Mouse (Mus musculus): ENCODE data around the gene Ugt1a6a. TPM values are rescaled to one million over a fixed set of nuclear protein-coding genes. Genes with fewer than 3 reads are reported as not detected.

The Ugt1a6a gene
- polyA plus RNA-seq, 1 experiment from 2014 or later: 3.2 TPM

GRCm38 (mm10) chr1:88233421-88234247 is 99.0 kb downstream of the Ugt1a6a start:
- Histone ChIP-seq H3K36me3 (no peaks in the 10 kb centered on the region), H3K4me3 (no peak overlapping the region), H3K27ac (no peak overlapping the region), H3K4me2 (no peak overlapping the region), H3K9me3 (peaks cover 30% of the 10 kb centered on the region; the same call in 1 of the 2 replicates), H3K9ac (no peak overlapping the region), H3K27me3 (no peaks in the 10 kb centered on the region), H3K4me1 (no peaks in the 10 kb centered on the region)
- no peak for ATAC-seq (ENCODE audit: borderline replicate concordance, extremely low read depth, low FRiP score, low TSS enrichment)
- WGBS: 64% methylated on average over 14 of the region's 14 CpGs

GRCm38 (mm10) chr1:88234248-88234610 is 99.6 kb downstream of the Ugt1a6a start:
- Histone ChIP-seq H3K4me2 (no peak overlapping the region), H3K9me3 (peaks cover 35% of the 10 kb centered on the region; the same call in 1 of the 2 replicates), H3K36me3 (no peaks in the 10 kb centered on the region), H3K4me1 (no peaks in the 10 kb centered on the region), H3K4me3 (no peak overlapping the region), H3K27me3 (no peaks in the 10 kb centered on the region), H3K9ac (no peak overlapping the region), H3K27ac (no peak overlapping the region)
- 62% methylated on average over 4 of the region's 4 CpGs for WGBS
- ATAC-seq (ENCODE audit: borderline replicate concordance, extremely low read depth, low FRiP score, low TSS enrichment): no peak

- 42% methylated on average over 5 of the region's 5 CpGs for WGBS
- Histone ChIP-seq H3K27me3 (no peaks in the 10 kb centered on the region), H3K4me1 (no peaks in the 10 kb centered on the region), H3K4me3 (no peak overlapping the region), H3K36me3 (no peaks in the 10 kb centered on the region), H3K9ac (no peak overlapping the region), H3K4me2 (no peak overlapping the region), H3K27ac (no peak overlapping the region), H3K9me3 (peaks cover 33% of the 10 kb centered on the region; the same call in 1 of the 2 replicates)
- no peak for ATAC-seq (ENCODE audit: borderline replicate concordance, extremely low read depth, low FRiP score, low TSS enrichment)
Measured at GRCm38 (mm10) chr1:88234646-88235045, 100.0 kb downstream of the Ugt1a6a start.

- Histone ChIP-seq H3K27ac (no peak overlapping the region), H3K27me3 (no peaks in the 10 kb centered on the region), H3K4me1 (no peaks in the 10 kb centered on the region), H3K9ac (no peak overlapping the region), H3K9me3 (peaks cover 31% of the 10 kb centered on the region; the same call in 1 of the 2 replicates), H3K4me3 (no peak overlapping the region), H3K36me3 (no peaks in the 10 kb centered on the region), H3K4me2 (no peak overlapping the region)
- peak; percentile 4; the same call in 1 of the 2 replicates for ATAC-seq (ENCODE audit: borderline replicate concordance, extremely low read depth, low FRiP score, low TSS enrichment)
- WGBS: 58% methylated on average over 11 of the region's 11 CpGs
Measured at GRCm38 (mm10) chr1:88235046-88235893, 100.7 kb downstream of the Ugt1a6a start.

- no peaks in the 10 kb centered on the region for H3K27me3 ChIP-seq
- H3K4me1 ChIP-seq: no peaks in the 10 kb centered on the region
- H3K27ac ChIP-seq: no peak overlapping the region
- ATAC-seq (ENCODE audit: borderline replicate concordance, extremely low read depth, low FRiP score, low TSS enrichment): no peak
- H3K9me3 ChIP-seq: peaks cover 38% of the 10 kb centered on the region; the same call in 1 of the 2 replicates
- no peak overlapping the region for H3K4me2 ChIP-seq
- H3K4me3 ChIP-seq: no peak overlapping the region
- 59% methylated on average over 4 of the region's 4 CpGs for WGBS
- H3K9ac ChIP-seq: no peak overlapping the region
- no peaks in the 10 kb centered on the region for H3K36me3 ChIP-seq
Measured at GRCm38 (mm10) chr1:88235894-88236415, 101.3 kb downstream of the Ugt1a6a start.

GRCm38 (mm10) chr1:88237311-88237710 is 102.7 kb downstream of the Ugt1a6a start:
- H3K27ac ChIP-seq: no peak overlapping the region
- H3K9ac ChIP-seq: no peak overlapping the region
- WGBS: 69% methylated on average over 5 of the region's 5 CpGs
- no peak overlapping the region for H3K4me2 ChIP-seq
- no peaks in the 10 kb centered on the region for H3K4me1 ChIP-seq
- no peak for ATAC-seq (ENCODE audit: borderline replicate concordance, extremely low read depth, low FRiP score, low TSS enrichment)
- no peak overlapping the region for H3K4me3 ChIP-seq
- H3K27me3 ChIP-seq: no peaks in the 10 kb centered on the region
- H3K36me3 ChIP-seq: no peaks in the 10 kb centered on the region
- peaks cover 41% of the 10 kb centered on the region; the same call in 1 of the 2 replicates for H3K9me3 ChIP-seq

- no peak overlapping the region for H3K9ac ChIP-seq
- no peak overlapping the region for H3K27ac ChIP-seq
- no peak overlapping the region for H3K4me3 ChIP-seq
- 71% methylated on average over 6 of the region's 6 CpGs for WGBS
- no peaks in the 10 kb centered on the region for H3K4me1 ChIP-seq
- no peak overlapping the region for H3K4me2 ChIP-seq
- H3K36me3 ChIP-seq: no peaks in the 10 kb centered on the region
- no peaks in the 10 kb centered on the region for H3K27me3 ChIP-seq
- H3K9me3 ChIP-seq: peaks cover 38% of the 10 kb centered on the region; the same call in 1 of the 2 replicates
- 0 out of 2 replicates have a peak, but pooled peaks have one; percentile 6 for ATAC-seq (ENCODE audit: borderline replicate concordance, extremely low read depth, low FRiP score, low TSS enrichment)
Measured at GRCm38 (mm10) chr1:88238771-88239170, 104.2 kb downstream of the Ugt1a6a start.

GRCm38 (mm10) chr1:88240072-88240471 is 105.5 kb downstream of the Ugt1a6a start:
- Histone ChIP-seq H3K27me3 (no peaks in the 10 kb centered on the region), H3K36me3 (no peaks in the 10 kb centered on the region), H3K27ac (no peak overlapping the region), H3K4me3 (no peak overlapping the region), H3K4me2 (no peak overlapping the region), H3K4me1 (no peaks in the 10 kb centered on the region), H3K9ac (no peak overlapping the region), H3K9me3 (peaks cover 33% of the 10 kb centered on the region; the same call in 1 of the 2 replicates)
- 70% methylated on average over 5 of the region's 5 CpGs for whole genome bisulfite sequencing
- no peak for ATAC-seq (ENCODE audit: borderline replicate concordance, extremely low read depth, low FRiP score, low TSS enrichment)

- Histone ChIP-seq H3K9ac (no peak overlapping the region), H3K36me3 (no peaks in the 10 kb centered on the region), H3K4me3 (no peak overlapping the region), H3K4me1 (no peaks in the 10 kb centered on the region), H3K27me3 (no peaks in the 10 kb centered on the region), H3K27ac (no peak overlapping the region), H3K4me2 (no peak overlapping the region), H3K9me3 (peaks cover 30% of the 10 kb centered on the region; the same call in 1 of the 2 replicates)
- WGBS: 64% methylated on average over 4 of the region's 4 CpGs
- ATAC-seq (ENCODE audit: borderline replicate concordance, extremely low read depth, low FRiP score, low TSS enrichment): peak; percentile 8; the same call in 1 of the 2 replicates
Measured at GRCm38 (mm10) chr1:88240579-88240978, 106.0 kb downstream of the Ugt1a6a start.

- WGBS: 59% methylated on average over 5 of the region's 5 CpGs
- H3K27me3 ChIP-seq: no peaks in the 10 kb centered on the region
- peaks cover 22% of the 10 kb centered on the region; the same call in 1 of the 2 replicates for H3K9me3 ChIP-seq
- H3K36me3 ChIP-seq: no peaks in the 10 kb centered on the region
- H3K27ac ChIP-seq: no peak overlapping the region
- H3K4me3 ChIP-seq: no peak overlapping the region
- no peaks in the 10 kb centered on the region for H3K4me1 ChIP-seq
- H3K4me2 ChIP-seq: no peak overlapping the region
- ATAC-seq (ENCODE audit: borderline replicate concordance, extremely low read depth, low FRiP score, low TSS enrichment): no peak
- H3K9ac ChIP-seq: no peak overlapping the region
Measured at GRCm38 (mm10) chr1:88243861-88244260, 109.3 kb downstream of the Ugt1a6a start.

GRCm38 (mm10) chr1:88245881-88246280 is 111.3 kb downstream of the Ugt1a6a start:
- Histone ChIP-seq H3K9ac (no peak overlapping the region), H3K4me3 (no peak overlapping the region), H3K4me2 (no peak overlapping the region), H3K9me3 (peaks cover 28% of the 10 kb centered on the region), H3K27ac (no peak overlapping the region), H3K36me3 (no peaks in the 10 kb centered on the region), H3K4me1 (no peaks in the 10 kb centered on the region), H3K27me3 (no peaks in the 10 kb centered on the region)
- WGBS: 74% methylated on average over 6 of the region's 6 CpGs
- ATAC-seq (ENCODE audit: borderline replicate concordance, extremely low read depth, low FRiP score, low TSS enrichment): no peak

Measured in lung, embryonic 15.5 days (tissue).